Mouse (Mus musculus) thymus, adult 2 months (tissue): ENCODE results near the gene Olfr635.

Experiments used
- CTCF ChIP-seq: fragments of 200-500 bp; IDR thresholded peaks from 2 replicates; pipeline ENCODE4 v1.5.1; 2012; ENCODE audit warnings: mild to moderate bottlenecking, control low read depth, low read length, moderate library complexity, borderline replicate concordance; ENCODE audit not compliant: control insufficient read depth, poor library complexity, insufficient read depth; ENCODE audit errors: extremely low read depth
- POLR2A ChIP-seq: fragments of 200-500 bp; IDR thresholded peaks from 2 replicates; pipeline ENCODE4 v1.6.1; 2012; ENCODE audit warnings: mild to moderate bottlenecking, low read length, control low read depth, moderate library complexity; ENCODE audit not compliant: control insufficient read depth, poor library complexity, insufficient read depth; ENCODE audit errors: extremely low read depth

DNA sequence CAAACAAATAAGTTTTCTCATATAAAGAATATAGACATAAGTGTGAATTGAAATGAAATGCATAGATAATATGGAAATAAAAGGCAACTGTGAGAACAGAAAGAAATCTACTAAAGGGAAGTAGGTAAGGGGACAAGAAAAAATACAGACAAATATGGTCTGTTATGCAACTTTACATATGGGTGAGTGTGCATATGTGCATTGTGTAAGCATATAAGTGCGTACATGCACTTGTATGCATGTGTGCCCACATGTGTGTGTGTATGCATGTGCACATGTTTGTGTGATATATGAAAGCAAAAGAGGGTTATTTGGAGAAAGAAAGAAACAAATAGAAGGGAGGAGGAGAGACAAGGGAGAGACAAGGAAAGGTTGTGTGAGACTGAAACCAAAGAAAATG is 48.0 kb downstream of the Olfr635 start:
- TF ChIP-seq POLR2A (no peak), CTCF (no peak)
